Mouse (Mus musculus): Measurements from ENCODE around the gene Tmem98. TPM values are rescaled to one million over a fixed set of nuclear protein-coding genes. Genes with fewer than 3 reads are reported as not detected.

Tmem98 gene
- polyA plus RNA-seq, 1 experiment from 2014 or later: 123 TPM

- no peak for ATAC-seq (ENCODE audit: insufficient number of reproducible peaks, insufficient read depth, low FRiP score, low TSS enrichment, low read depth)
- Histone ChIP-seq H3K9me3 (no peaks in the 10 kb centered on the region), H3K4me2 (no peak overlapping the region), H3K36me3 (no peaks in the 10 kb centered on the region), H3K27me3 (no peaks in the 10 kb centered on the region), H3K27ac (no peak overlapping the region), H3K4me1 (replicated peaks) (no peaks in the 10 kb centered on the region), H3K4me3 (replicated peaks) (no peak overlapping the region), H3K9ac (replicated peaks) (no peak overlapping the region)
- 87% methylated on average over 11 of the region's 11 CpGs for WGBS
Observed at GRCm38 (mm10) chr11:80854430-80854829, 44.5 kb downstream of the Tmem98 start.

GRCm38 (mm10) chr11:80854908-80855307, 44.9 kb downstream of the Tmem98 start:
- ATAC-seq (ENCODE audit: insufficient number of reproducible peaks, insufficient read depth, low FRiP score, low TSS enrichment, low read depth): no peak

GRCm38 (mm10) chr11:80856827-80857226, 46.9 kb downstream of the Tmem98 start:
- Histone ChIP-seq H3K9me3 (no peaks in the 10 kb centered on the region), H3K36me3 (no peaks in the 10 kb centered on the region), H3K4me1 (replicated peaks) (no peaks in the 10 kb centered on the region), H3K27me3 (no peaks in the 10 kb centered on the region), H3K27ac (no peak overlapping the region), H3K9ac (replicated peaks) (no peak overlapping the region), H3K4me3 (replicated peaks) (no peak overlapping the region), H3K4me2 (no peak overlapping the region)
- WGBS: 79% methylated on average over 2 of the region's 2 CpGs
- ATAC-seq (ENCODE audit: insufficient number of reproducible peaks, insufficient read depth, low FRiP score, low TSS enrichment, low read depth): no peak

More at GRCm38 (mm10) chr11:80854908-80855307, 44.9 kb downstream of the Tmem98 start:
- no peaks in the 10 kb centered on the region for H3K36me3 ChIP-seq
- H3K4me1 ChIP-seq (replicated peaks): no peaks in the 10 kb centered on the region
- no peak overlapping the region for H3K9ac ChIP-seq (replicated peaks)
- H3K27me3 ChIP-seq: no peaks in the 10 kb centered on the region
- no peak overlapping the region for H3K27ac ChIP-seq
- H3K4me3 ChIP-seq (replicated peaks): no peak overlapping the region
- H3K4me2 ChIP-seq: no peak overlapping the region
- H3K9me3 ChIP-seq: no peaks in the 10 kb centered on the region
- 50% methylated on average over 7 of the region's 7 CpGs for WGBS

GRCm38 (mm10) chr11:80858065-80858464, 48.1 kb downstream of the Tmem98 start, which contains the start of gene Spaca3:
Gene Spaca3, plus strand, starts transcription at chr11:80858365.
- Histone ChIP-seq H3K9me3 (no peaks in the 10 kb centered on the region), H3K4me2 (no peak within 1 kb of the TSS), H3K4me3 (replicated peaks) (no peak within 1 kb of the TSS), H3K27me3 (no peaks in the 10 kb centered on the region), H3K27ac (no peak within 1 kb of the TSS), H3K9ac (replicated peaks) (no peak within 1 kb of the TSS), H3K36me3 (no peaks in the 10 kb centered on the region), H3K4me1 (replicated peaks) (no peaks in the 10 kb centered on the region)
- no peak for ATAC-seq (ENCODE audit: insufficient number of reproducible peaks, insufficient read depth, low FRiP score, low TSS enrichment, low read depth)
- 72% methylated on average over 10 of the region's 10 CpGs for WGBS

GRCm38 (mm10) chr11:80862941-80863340, 53.0 kb downstream of the Tmem98 start:
- H3K36me3 ChIP-seq: no peaks in the 10 kb centered on the region
- H3K27ac ChIP-seq: no peak overlapping the region
- H3K4me1 ChIP-seq (replicated peaks): no peaks in the 10 kb centered on the region
- ATAC-seq (ENCODE audit: insufficient number of reproducible peaks, insufficient read depth, low FRiP score, low TSS enrichment, low read depth): no peak
- no peaks in the 10 kb centered on the region for H3K27me3 ChIP-seq
- no peak overlapping the region for H3K9ac ChIP-seq (replicated peaks)
- 93% methylated on average over 7 of the region's 7 CpGs for WGBS
- H3K4me3 ChIP-seq (replicated peaks): no peak overlapping the region
- no peaks in the 10 kb centered on the region for H3K9me3 ChIP-seq
- H3K4me2 ChIP-seq: no peak overlapping the region

GRCm38 (mm10) chr11:80868039-80868438, 58.1 kb downstream of the Tmem98 start:
- Histone ChIP-seq H3K4me3 (replicated peaks) (no peak overlapping the region), H3K4me2 (no peak overlapping the region), H3K4me1 (replicated peaks) (no peaks in the 10 kb centered on the region), H3K27me3 (no peaks in the 10 kb centered on the region), H3K27ac (no peak overlapping the region), H3K9ac (replicated peaks) (no peak overlapping the region), H3K9me3 (no peaks in the 10 kb centered on the region), H3K36me3 (no peaks in the 10 kb centered on the region)
- no peak for ATAC-seq (ENCODE audit: insufficient number of reproducible peaks, insufficient read depth, low FRiP score, low TSS enrichment, low read depth)
- WGBS: 93% methylated on average over 1 of the region's 1 CpGs

Other genes starting within 250 kb of the Tmem98 start
- gene Myo1d, start 30.1 kb upstream of the Tmem98 start, polyA plus RNA-seq (2016; fragmentation: Nextera tagmentation; extraction: Ambion mirVana): 5.6 and 6.3 TPM in 2 replicates
- not detected in 2 replicates for gene Spaca3, start 48.2 kb downstream of the Tmem98 start, polyA plus RNA-seq (2016; fragmentation: Nextera tagmentation; extraction: Ambion mirVana)

All from limb, embryonic 12.5 days (tissue).